Mouse (Mus musculus): ENCODE data around the gene Kdelr3.

Kdelr3 gene

GRCm38 (mm10) chr15:79575543-79576222 lies 59.5 kb downstream of the Kdelr3 start:
- no peak for DNase-seq (ENCODE audit: low read depth, low spot score)

GRCm38 (mm10) chr15:79576947-79577346 lies 60.7 kb downstream of the Kdelr3 start:
- no peak for DNase-seq (ENCODE audit: low read depth, low spot score)
